Mouse (Mus musculus) cerebellum, adult 9-11 months (tissue): ENCODE results near the gene Syt12.
A peak's percentile ranks its signal among the peaks of the same experiment; 100 is the strongest.

ENCODE experiments used
- DNase-seq: peaks from one replicate; pipeline ENCODE4 v3.0.0; 2022

The Syt12 gene

DNA sequence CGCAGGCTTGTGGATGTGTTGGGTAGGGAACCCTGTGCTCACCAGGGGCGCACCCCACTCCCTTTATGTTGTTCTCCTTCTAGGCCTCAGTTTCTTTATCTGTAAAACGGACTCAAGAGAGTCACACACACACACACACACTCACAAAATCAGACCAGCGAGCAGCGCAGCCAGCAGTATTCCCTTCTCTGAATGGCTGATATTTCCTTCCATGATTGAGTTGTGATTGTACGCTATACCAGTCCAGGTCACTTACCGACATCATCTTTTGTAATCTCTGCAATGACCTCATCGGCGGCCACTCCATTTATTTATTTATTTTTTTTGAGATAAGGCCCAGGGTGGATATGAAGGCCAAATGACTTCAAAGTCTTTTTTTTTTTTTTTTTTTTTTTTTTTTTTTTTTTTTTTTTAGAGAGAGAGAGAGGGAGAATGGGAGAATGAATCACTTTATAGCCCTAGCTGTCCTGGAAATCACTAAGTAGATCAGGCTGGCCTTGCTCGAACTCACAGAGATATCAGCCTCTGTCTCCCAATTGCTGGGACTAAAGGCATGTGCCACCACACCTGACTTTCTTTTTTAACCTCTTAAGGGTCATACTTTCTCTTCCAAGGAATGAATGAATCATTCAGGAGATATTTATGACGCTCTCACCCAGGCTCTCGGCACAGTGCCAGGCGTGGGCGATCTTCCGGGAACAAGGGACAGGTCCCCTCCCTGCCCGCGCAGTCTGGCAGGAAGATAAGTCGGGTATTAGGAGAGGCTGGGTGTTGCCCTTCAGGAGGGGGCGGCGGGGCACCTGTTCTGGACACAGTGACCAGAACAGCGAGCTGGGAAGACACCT, at the start of gene Syt12:
TSS of gene Syt12 (minus strand) at position 103 of the 845 bp plus-strand sequence.
- DNase-seq = peak; percentile 91

GRCm38 (mm10) chr19:4521426-4522050, 44.3 kb upstream of the Syt12 start:
- no peak for DNase-seq

GRCm38 (mm10) chr19:4517483-4517882, 40.2 kb upstream of the Syt12 start:
- peak; percentile 5 for DNase-seq

- DNase-seq = no peak
Measured at GRCm38 (mm10) chr19:4516288-4516687, 39.0 kb upstream of the Syt12 start.

GRCm38 (mm10) chr19:4515746-4516145, 38.5 kb upstream of the Syt12 start:
- DNase-seq = peak; percentile 38

- peak; percentile 24 for DNase-seq
Measured at GRCm38 (mm10) chr19:4513236-4513858, 36.1 kb upstream of the Syt12 start.

GRCm38 (mm10) chr19:4511116-4511841, 34.0 kb upstream of the Syt12 start:
- DNase-seq = peak; percentile 30

GRCm38 (mm10) chr19:4509986-4510963, 33.0 kb upstream of the Syt12 start, which contains the start of gene Pcx:
TSS of gene Pcx (plus strand) at chr19:4510472.
- DNase-seq = peak; percentile 100

GRCm38 (mm10) chr19:4507746-4508145, 30.5 kb upstream of the Syt12 start:
- peak; percentile 35 for DNase-seq

DNA sequence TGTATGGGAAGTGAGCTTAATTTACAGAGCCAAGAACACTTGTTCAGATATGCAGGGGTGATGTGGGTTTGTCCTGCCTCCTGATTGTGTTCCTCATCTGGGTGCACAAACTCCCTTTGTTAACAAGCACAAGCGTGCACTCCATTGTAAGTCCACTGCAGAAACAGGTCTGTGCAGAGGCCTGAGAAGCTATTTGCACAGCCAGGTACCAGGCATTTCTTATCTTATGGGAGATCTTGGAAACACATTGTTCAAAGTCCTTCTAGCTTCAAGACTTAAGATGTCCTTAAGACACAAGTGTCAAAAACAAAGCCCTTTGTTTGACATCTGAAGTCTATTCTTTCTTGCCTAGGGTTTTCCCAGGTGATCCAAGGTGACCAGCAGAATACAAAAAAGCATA, 27.6 kb upstream of the Syt12 start:
- no peak for DNase-seq

DNA sequence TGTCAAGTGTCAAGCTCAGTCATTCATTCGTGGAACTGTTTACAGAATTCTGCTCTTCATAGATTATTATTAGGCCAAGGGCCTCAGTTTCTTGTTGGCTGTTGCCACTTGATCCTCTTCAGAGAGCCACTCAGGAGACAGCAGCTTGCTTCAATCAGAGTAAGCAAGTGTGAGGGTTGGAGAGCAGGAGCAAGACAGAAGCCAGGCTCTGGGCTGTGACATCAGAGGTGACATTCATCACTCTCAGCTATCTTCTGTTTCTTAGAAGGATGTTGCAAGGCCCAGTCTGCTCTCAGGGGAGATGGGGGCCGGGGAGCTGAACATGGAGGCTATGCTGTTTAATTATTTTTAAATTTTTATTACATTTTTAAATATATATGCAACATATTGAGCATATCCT, 25.5 kb upstream of the Syt12 start:
- no peak for DNase-seq

- peak; percentile 46 for DNase-seq
Measured at GRCm38 (mm10) chr19:4498062-4498933, 21.1 kb upstream of the Syt12 start, which contains the start of gene 2010003K11Rik. TSS of gene 2010003K11Rik (minus strand) at chr19:4498583.

- peak; percentile 77 for DNase-seq
Measured at GRCm38 (mm10) chr19:4497263-4497973, 20.2 kb upstream of the Syt12 start.

GRCm38 (mm10) chr19:4496535-4497262, 19.5 kb upstream of the Syt12 start:
- DNase-seq = peak; percentile 70

GRCm38 (mm10) chr19:4495814-4496213, 18.6 kb upstream of the Syt12 start:
- DNase-seq = no peak

DNA sequence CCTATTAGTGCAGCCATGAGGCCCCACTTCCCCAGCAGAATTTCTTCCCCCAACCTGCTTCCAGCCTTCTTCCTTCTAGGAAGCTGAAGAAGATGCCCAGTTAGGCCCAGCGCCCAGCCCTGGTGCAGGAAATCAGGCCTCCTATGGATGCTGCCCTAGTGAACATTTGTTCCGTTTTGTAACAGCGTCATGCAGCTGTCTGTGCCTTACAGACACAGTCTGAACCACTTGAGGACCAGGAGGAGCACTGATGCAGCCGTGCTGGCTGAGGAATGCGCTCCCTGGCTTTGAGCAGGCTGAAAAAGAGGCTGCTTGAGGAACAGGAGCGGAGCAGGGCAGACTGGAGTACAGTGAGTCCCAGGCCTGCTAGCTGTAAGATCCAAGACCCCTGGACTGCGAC, 17.5 kb upstream of the Syt12 start:
- DNase-seq = peak; percentile 53

GRCm38 (mm10) chr19:4492526-4493296, 15.5 kb upstream of the Syt12 start:
- peak; percentile 99 for DNase-seq

DNA sequence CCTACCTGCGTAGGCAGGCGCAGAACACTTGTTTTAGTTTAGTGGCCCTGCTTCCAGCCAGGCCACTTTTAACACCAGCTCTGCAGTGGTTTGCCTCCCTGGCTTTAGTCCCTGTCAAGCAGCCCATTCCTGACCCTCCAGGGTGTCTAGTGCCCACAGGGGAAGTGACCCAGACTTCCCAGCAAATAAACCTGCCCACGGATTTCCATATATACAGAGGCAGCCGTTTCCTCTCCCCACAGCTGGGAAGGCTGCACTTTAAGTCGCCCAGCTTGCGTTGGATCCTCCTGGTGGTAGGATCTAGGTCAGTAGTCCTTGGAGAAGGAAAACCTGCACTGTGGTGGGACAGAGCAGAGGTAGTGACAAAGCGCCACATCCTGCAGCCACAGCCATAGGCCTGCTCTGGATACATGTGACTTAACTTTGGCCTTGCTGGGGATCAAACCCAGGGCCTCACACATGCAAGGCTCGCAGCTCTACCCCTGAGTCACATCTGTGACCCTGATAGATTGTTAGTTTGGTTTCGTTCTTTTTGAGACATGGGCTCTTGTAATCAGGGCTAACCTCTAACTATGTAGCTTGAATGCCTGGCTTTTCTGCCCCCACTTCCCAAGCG, 13.9 kb upstream of the Syt12 start:
- no peak for DNase-seq
